In genomic region chr6:52248638-52249414, GRCm38 (mm10) we compare ENCODE assay signal across 15 mouse cellular contexts. TPM values are rescaled to one million over a fixed set of nuclear protein-coding genes. Genes with fewer than 3 reads are reported as not detected.
DNase-seq lines count a peak whose midpoint lies in the region; ATAC-seq and TF ChIP-seq lines count a peak whose summit lies in the region.
"Had no signal": no experiment of that assay in that cellular context is flagged by ENCODE, and none has a peak within 500 bp of the region (broad histone marks: within the 10 kb centered on the region; RNA-seq: fewer than 3 reads in every experiment).

No protein-coding gene starts in this region.

- H3K4me2 ChIP-seq in forebrain, embryonic 11.5 days (ENCODE audit: low read depth, low read length, severe bottlenecking), result no peak overlapping the region
- H3K4me2 ChIP-seq in forebrain, embryonic 13.5 days, result no peak overlapping the region
- peak overlapping the region; percentile 96 for H3K4me2 ChIP-seq in limb, embryonic 14.5 days (replicated peaks; ENCODE audit: low read depth, low read length, severe bottlenecking)
- no peak overlapping the region for H3K4me2 ChIP-seq in liver, postnatal 0 days (ENCODE audit: low read depth, low read length)

- TF ChIP-seq EP300 in liver, postnatal 0 days (IDR thresholded peaks at IDR 0.05; ENCODE audit: low read depth), result no peak

- no peak for TF ChIP-seq POLR2A in limb, embryonic 14.5 days (IDR thresholded peaks at IDR 0.05; ENCODE audit: borderline replicate concordance, extremely low read depth, insufficient read depth, insufficient read length)

- 1% methylated on average over 27 of the region's 27 CpGs for WGBS in forebrain, embryonic 11.5 days
- 1% methylated on average over 27 of the region's 27 CpGs for WGBS in forebrain, embryonic 13.5 days
- WGBS in limb, embryonic 14.5 days, result 3% methylated on average over 27 of the region's 27 CpGs
- WGBS in liver, postnatal 0 days (ENCODE audit: insufficient replicate concordance), result 3% methylated on average over 26 of the region's 27 CpGs

- peaks cover 6% of the 10 kb centered on the region; the same call in 1 of the 2 replicates for H3K4me1 ChIP-seq in forebrain, embryonic 11.5 days (replicated peaks; ENCODE audit: control insufficient read depth, insufficient read depth, low read length)
- 0 out of 2 replicates have a peak, but pooled peaks cover 3% of the 10 kb centered on the region for H3K4me1 ChIP-seq in forebrain, embryonic 13.5 days
- H3K4me1 ChIP-seq in limb, embryonic 14.5 days (ENCODE audit: control insufficient read depth, insufficient read depth, low read length), result peaks cover 27% of the 10 kb centered on the region
- peaks cover 8% of the 10 kb centered on the region; the same call in 1 of the 2 replicates for H3K4me1 ChIP-seq in liver, postnatal 0 days (ENCODE audit: insufficient read depth)

- no peak overlapping the region for H3K9ac ChIP-seq in forebrain, embryonic 11.5 days (ENCODE audit: low read length)
- no peak overlapping the region for H3K9ac ChIP-seq in forebrain, embryonic 13.5 days
- peak overlapping the region; percentile 98 for H3K9ac ChIP-seq in limb, embryonic 14.5 days (ENCODE audit: low read depth, low read length, severe bottlenecking)
- no peak overlapping the region for H3K9ac ChIP-seq in liver, postnatal 0 days (replicated peaks)

- H3K27me3 ChIP-seq in forebrain, embryonic 11.5 days (ENCODE audit: control insufficient read depth, insufficient read depth, low read length), result peaks cover 98% of the 10 kb centered on the region
- peaks cover 100% of the 10 kb centered on the region for H3K27me3 ChIP-seq in forebrain, embryonic 13.5 days
- no peaks in the 10 kb centered on the region for H3K27me3 ChIP-seq in limb, embryonic 14.5 days (ENCODE audit: control insufficient read depth, insufficient read depth, low read length)
- peaks cover 99% of the 10 kb centered on the region for H3K27me3 ChIP-seq in liver, postnatal 0 days (ENCODE audit: insufficient read depth, low read length)

- no peak overlapping the region for H3K4me3 ChIP-seq in forebrain, embryonic 11.5 days (ENCODE audit: low read depth, low read length)
- H3K4me3 ChIP-seq in forebrain, embryonic 13.5 days, result no peak overlapping the region
- H3K4me3 ChIP-seq in limb, embryonic 14.5 days (replicated peaks; ENCODE audit: low read length), result peak overlapping the region; percentile 90
- H3K4me3 ChIP-seq in liver, postnatal 0 days (ENCODE audit: low read depth, low read length), result no peak overlapping the region

- no peaks in the 10 kb centered on the region for H3K9me3 ChIP-seq in forebrain, embryonic 11.5 days (ENCODE audit: control insufficient read depth, low read length)
- H3K9me3 ChIP-seq in forebrain, embryonic 13.5 days (replicated peaks), result no peaks in the 10 kb centered on the region
- no peaks in the 10 kb centered on the region for H3K9me3 ChIP-seq in limb, embryonic 14.5 days (ENCODE audit: control insufficient read depth, low read length)
- H3K9me3 ChIP-seq in liver, postnatal 0 days (ENCODE audit: low read length), result no peaks in the 10 kb centered on the region

- H3K36me3 ChIP-seq in forebrain, embryonic 11.5 days (ENCODE audit: control insufficient read depth, insufficient read depth, low read length), result no peaks in the 10 kb centered on the region
- no peaks in the 10 kb centered on the region for H3K36me3 ChIP-seq in forebrain, embryonic 13.5 days (ENCODE audit: poor library complexity, severe bottlenecking)
- peaks cover 38% of the 10 kb centered on the region for H3K36me3 ChIP-seq in limb, embryonic 14.5 days (ENCODE audit: control insufficient read depth, insufficient read depth, low read length)
- no peaks in the 10 kb centered on the region for H3K36me3 ChIP-seq in liver, postnatal 0 days (replicated peaks; ENCODE audit: insufficient read depth, low read length)

- no peak overlapping the region for H3K27ac ChIP-seq in forebrain, embryonic 11.5 days (ENCODE audit: low read depth, low read length)
- no peak overlapping the region for H3K27ac ChIP-seq in forebrain, embryonic 13.5 days
- peak overlapping the region; percentile 95 for H3K27ac ChIP-seq in limb, embryonic 14.5 days (replicated peaks; ENCODE audit: low read depth, low read length)
- no peak overlapping the region for H3K27ac ChIP-seq in liver, postnatal 0 days (ENCODE audit: low read depth)
- H3K27ac ChIP-seq: macrophage; stomach, postnatal 0 days had no signal

- no peak for TF ChIP-seq CTCF in liver, postnatal 0 days (IDR thresholded peaks at IDR 0.05; ENCODE audit: low read depth)

- DNase-seq in forebrain, embryonic 11.5 days (ENCODE audit: low spot score), result peak; percentile 56
- peak; percentile 39 for DNase-seq in testis, postnatal 10 days (ENCODE audit: low spot score)
- DNase-seq in testis, postnatal 14 days (ENCODE audit: low spot score), result no peak
- no peak for DNase-seq in limb, embryonic 14.5 days (ENCODE audit: low spot score)
- DNase-seq in liver, postnatal 0 days, result no peak
- DNase-seq: adrenal gland, postnatal 36 days; cerebellum, postnatal 36 days; gastrocnemius, postnatal 10 days; heart, postnatal 4 days; left cerebral cortex, postnatal 4 days had no signal

- ATAC-seq in forebrain, embryonic 11.5 days (replicated peaks; ENCODE audit: low FRiP score), result no peak
- no peak for ATAC-seq in forebrain, embryonic 13.5 days
- ATAC-seq in limb, embryonic 14.5 days (ENCODE audit: low FRiP score, low read depth), result no peak
- no peak for ATAC-seq in granulocyte monocyte progenitor cell, adult 5-6 weeks (replicated peaks; ENCODE audit: poor library complexity, severe bottlenecking)
- ATAC-seq in liver, postnatal 0 days, result no peak
- no peak for ATAC-seq in erythroblast, adult 5-6 weeks (replicated peaks; ENCODE audit: low FRiP score, poor library complexity, severe bottlenecking)

RNA-seq across cellular contexts. Expression of gene Hoxa11, which starts 3.2 kb away (rescaled TPM):
- polyA plus RNA-seq in forebrain, embryonic 11.5 days (2014; fragmentation: Nextera tagmentation; extraction: Ambion mirVana), result not detected in 2 replicates
- polyA plus RNA-seq in forebrain, embryonic 13.5 days (2015; fragmentation: Nextera tagmentation; extraction: Ambion mirVana), result 0.12 TPM in 1 of 2 replicates, not detected in the other
- 32.6 and 41.2 TPM in 2 replicates for polyA plus RNA-seq in limb, embryonic 14.5 days (2012; rRNA removed)
- polyA plus RNA-seq in limb, embryonic 14.5 days (2014; fragmentation: Nextera tagmentation; extraction: Ambion mirVana), result 31.1 and 39.0 TPM in 2 replicates
- total RNA-seq in granulocyte monocyte progenitor cell, adult 5-6 weeks (2014; fragmentation: Nextera tagmentation), result not detected in 2 replicates
- not detected in 2 replicates for total RNA-seq in granulocyte monocyte progenitor cell, adult 5-6 weeks (2017)
- not detected in 2 replicates for polyA plus RNA-seq in liver, postnatal 0 days (2015; fragmentation: Nextera tagmentation; extraction: Ambion mirVana)
- total RNA-seq in erythroblast, adult 5-6 weeks (2015; ENCODE audit: low replicate concordance), result not detected in 2 replicates
- total RNA-seq in erythroblast, adult 5-6 weeks (2017; ENCODE audit: low replicate concordance), result not detected in 2 replicates
- total RNA-seq: adrenal gland, postnatal 36 days; heart, postnatal 4 days; left cerebral cortex, postnatal 4 days had no signal
- polyA plus RNA-seq: macrophage; stomach, postnatal 0 days had no signal

RNA-seq across cellular contexts. Expression of gene Hoxa10, which starts 8.2 kb away (rescaled TPM):
- polyA plus RNA-seq in forebrain, embryonic 11.5 days (2014; fragmentation: Nextera tagmentation; extraction: Ambion mirVana), result not detected in 2 replicates
- 0.09 TPM in 1 of 2 replicates, not detected in the other for polyA plus RNA-seq in forebrain, embryonic 13.5 days (2015; fragmentation: Nextera tagmentation; extraction: Ambion mirVana)
- 111 and 136 TPM in 2 replicates for polyA plus RNA-seq in limb, embryonic 14.5 days (2012; rRNA removed)
- 117 and 149 TPM in 2 replicates for polyA plus RNA-seq in limb, embryonic 14.5 days (2014; fragmentation: Nextera tagmentation; extraction: Ambion mirVana)
- 0.47 TPM in 1 of 2 replicates, not detected in the other for total RNA-seq in granulocyte monocyte progenitor cell, adult 5-6 weeks (2014; fragmentation: Nextera tagmentation)
- 0.57 TPM in 1 of 2 replicates, not detected in the other for total RNA-seq in granulocyte monocyte progenitor cell, adult 5-6 weeks (2017)
- not detected in 2 replicates for polyA plus RNA-seq in liver, postnatal 0 days (2015; fragmentation: Nextera tagmentation; extraction: Ambion mirVana)
- total RNA-seq in erythroblast, adult 5-6 weeks (2015; ENCODE audit: low replicate concordance), result not detected in 2 replicates
- not detected in 2 replicates for total RNA-seq in erythroblast, adult 5-6 weeks (2017; ENCODE audit: low replicate concordance)
- total RNA-seq: heart, postnatal 4 days; left cerebral cortex, postnatal 4 days had no signal
- polyA plus RNA-seq: macrophage; stomach, postnatal 0 days had no signal

RNA-seq across cellular contexts. Expression of gene Hoxa13, which starts 11.9 kb away (rescaled TPM):
- polyA plus RNA-seq in forebrain, embryonic 11.5 days (2014; fragmentation: Nextera tagmentation; extraction: Ambion mirVana), result not detected in 2 replicates
- not detected in 2 replicates for polyA plus RNA-seq in forebrain, embryonic 13.5 days (2015; fragmentation: Nextera tagmentation; extraction: Ambion mirVana)
- 26.0 and 37.6 TPM in 2 replicates for polyA plus RNA-seq in limb, embryonic 14.5 days (2012; rRNA removed)
- polyA plus RNA-seq in limb, embryonic 14.5 days (2014; fragmentation: Nextera tagmentation; extraction: Ambion mirVana), result 16.0 and 24.1 TPM in 2 replicates
- not detected in 2 replicates for total RNA-seq in granulocyte monocyte progenitor cell, adult 5-6 weeks (2014; fragmentation: Nextera tagmentation)
- total RNA-seq in granulocyte monocyte progenitor cell, adult 5-6 weeks (2017), result not detected in 2 replicates
- not detected in 2 replicates for polyA plus RNA-seq in liver, postnatal 0 days (2015; fragmentation: Nextera tagmentation; extraction: Ambion mirVana)
- total RNA-seq in erythroblast, adult 5-6 weeks (2015; ENCODE audit: low replicate concordance), result not detected in 2 replicates
- total RNA-seq in erythroblast, adult 5-6 weeks (2017; ENCODE audit: low replicate concordance), result not detected in 2 replicates
- total RNA-seq: adrenal gland, postnatal 36 days; heart, postnatal 4 days; left cerebral cortex, postnatal 4 days had no signal
- polyA plus RNA-seq: macrophage; stomach, postnatal 0 days had no signal

RNA-seq across cellular contexts. Expression of gene Hoxa9, which starts 17.9 kb away (rescaled TPM):
- not detected in 2 replicates for polyA plus RNA-seq in forebrain, embryonic 11.5 days (2014; fragmentation: Nextera tagmentation; extraction: Ambion mirVana)
- polyA plus RNA-seq in forebrain, embryonic 13.5 days (2015; fragmentation: Nextera tagmentation; extraction: Ambion mirVana), result not detected in 2 replicates
- 107 and 134 TPM in 2 replicates for polyA plus RNA-seq in limb, embryonic 14.5 days (2012; rRNA removed)
- polyA plus RNA-seq in limb, embryonic 14.5 days (2014; fragmentation: Nextera tagmentation; extraction: Ambion mirVana), result 39.0 and 45.2 TPM in 2 replicates
- 8.9 and 14.7 TPM in 2 replicates for total RNA-seq in granulocyte monocyte progenitor cell, adult 5-6 weeks (2014; fragmentation: Nextera tagmentation)
- total RNA-seq in granulocyte monocyte progenitor cell, adult 5-6 weeks (2017), result 16.8 and 24.4 TPM in 2 replicates
- polyA plus RNA-seq in liver, postnatal 0 days (2015; fragmentation: Nextera tagmentation; extraction: Ambion mirVana), result 0.11 and 0.26 TPM in 2 replicates
- 3.3 TPM in 1 of 2 replicates, not detected in the other for total RNA-seq in erythroblast, adult 5-6 weeks (2015; ENCODE audit: low replicate concordance)
- total RNA-seq in erythroblast, adult 5-6 weeks (2017; ENCODE audit: low replicate concordance), result 2.5 and 4.0 TPM in 2 replicates
- total RNA-seq: heart, postnatal 4 days; left cerebral cortex, postnatal 4 days had no signal

RNA-seq across cellular contexts. Expression of gene Hoxa7, which starts 27.2 kb away (rescaled TPM):
- not detected in 2 replicates for polyA plus RNA-seq in forebrain, embryonic 11.5 days (2014; fragmentation: Nextera tagmentation; extraction: Ambion mirVana)
- not detected in 2 replicates for polyA plus RNA-seq in forebrain, embryonic 13.5 days (2015; fragmentation: Nextera tagmentation; extraction: Ambion mirVana)
- 15.8 and 17.0 TPM in 2 replicates for polyA plus RNA-seq in limb, embryonic 14.5 days (2012; rRNA removed)
- 8.9 and 10.1 TPM in 2 replicates for polyA plus RNA-seq in limb, embryonic 14.5 days (2014; fragmentation: Nextera tagmentation; extraction: Ambion mirVana)
- total RNA-seq in granulocyte monocyte progenitor cell, adult 5-6 weeks (2014; fragmentation: Nextera tagmentation), result 18.3 and 20.5 TPM in 2 replicates
- total RNA-seq in granulocyte monocyte progenitor cell, adult 5-6 weeks (2017), result 6.4 and 10.8 TPM in 2 replicates
- polyA plus RNA-seq in liver, postnatal 0 days (2015; fragmentation: Nextera tagmentation; extraction: Ambion mirVana), result 0.39 and 0.50 TPM in 2 replicates
- 0.77 and 2.5 TPM in 2 replicates for total RNA-seq in erythroblast, adult 5-6 weeks (2015; ENCODE audit: low replicate concordance)
- total RNA-seq in erythroblast, adult 5-6 weeks (2017; ENCODE audit: low replicate concordance), result 1.3 and 2.1 TPM in 2 replicates
- total RNA-seq: left cerebral cortex, postnatal 4 days had no signal

Comparison
In these comparisons a context has a peak if more than half of its experiments do, and no peak if none do; other contexts are left out.
1. DNase-seq: peak in forebrain, embryonic 11.5 days (single experiment) and testis, postnatal 10 days (single experiment); none in testis, postnatal 14 days (single experiment), limb, embryonic 14.5 days (single experiment) and liver, postnatal 0 days (single experiment).
2. RNA of gene Hoxa11, which starts 3.2 kb away (polyA plus RNA-seq): 31.1 to 41.2 TPM in limb, embryonic 14.5 days; 0.12 TPM in forebrain, embryonic 13.5 days, not detected in forebrain, embryonic 11.5 days and not detected in liver, postnatal 0 days; every median in the first group is over 10 times any median in the second.
3. RNA of gene Hoxa10, which starts 8.2 kb away (polyA plus RNA-seq): 111 to 149 TPM in limb, embryonic 14.5 days; 0.09 TPM in forebrain, embryonic 13.5 days, not detected in forebrain, embryonic 11.5 days and not detected in liver, postnatal 0 days; every median in the first group is over 100 times any median in the second.
4. RNA of gene Hoxa13, which starts 11.9 kb away (polyA plus RNA-seq): 16.0 to 37.6 TPM in limb, embryonic 14.5 days; not detected in forebrain, embryonic 11.5 days, not detected in forebrain, embryonic 13.5 days and not detected in liver, postnatal 0 days; every median in the first group is over 10 times any median in the second.